In genomic region chr13:114907876-114908275, GRCm38 (mm10) we compare ENCODE assay signal across 20 mouse cellular contexts. TPM values are rescaled to one million over a fixed set of nuclear protein-coding genes. Genes with fewer than 3 reads are reported as not detected.
A peak's percentile ranks its signal among the peaks of the same experiment; 100 is the strongest.
DNase-seq lines count a peak whose midpoint lies in the region; ATAC-seq lines count a peak whose summit lies in the region.
"Had no signal": no experiment of that assay in that cellular context is flagged by ENCODE, and none has a peak within 500 bp of the region (broad histone marks: within the 10 kb centered on the region; RNA-seq: fewer than 3 reads in every experiment).

No protein-coding gene starts in this region.

- peak; percentile 54 to 76 for DNase-seq in natural killer cell, adult 2 months (ENCODE audit: low spot score in 2 of 2)
- DNase-seq in frontal cortex, postnatal 10 days (ENCODE audit: low spot score in 2 of 2) = no peak
- no peak for DNase-seq in embryo, embryonic 11 days
- DNase-seq in kidney, adult 8-10 months = no peak
- DNase-seq: adrenal gland, adult 2 months; adrenal gland, adult 8-10 months; adrenal gland, postnatal 10 days; adrenal gland, postnatal 14 days; adrenal gland, postnatal 25 days; adrenal gland, postnatal 36 days; B cell, adult 2 months; cerebellum, adult 11 months; cerebellum, adult 11-12 months; cerebellum, adult 18-20 months had no signal

- ATAC-seq in megakaryocyte, adult 5-6 weeks (ENCODE audit: poor library complexity, severe bottlenecking) = peak; percentile 22; the same call in 1 of the 2 replicates
- 0 out of 2 replicates have a peak, but pooled peaks have one; percentile 51 for ATAC-seq in monocyte, adult 5-6 weeks (replicated peaks; ENCODE audit: insufficient number of reproducible peaks, low FRiP score, low TSS enrichment, poor library complexity, severe bottlenecking)
- ATAC-seq: activated CD4-positive, CD25-positive, alpha-beta regulatory T cell, adult 4 months; CD4-positive, CD25-positive, alpha-beta regulatory T cell, adult 4 months; Patski had no signal

RNA-seq across cellular contexts. Expression of gene Itga2, which starts 24.0 kb away (rescaled TPM):
- total RNA-seq in megakaryocyte, adult 5-6 weeks (2015) = 1.6 and 3.5 TPM in 2 replicates
- total RNA-seq in megakaryocyte, adult 5-6 weeks (2017) = 2.4 TPM in 2 replicates
- 29.4 to 103 TPM (median 30.9 TPM) in 3 replicates for total RNA-seq in monocyte, adult 5-6 weeks (2017)
- total RNA-seq: CH12.LX had no signal

Comparison
In these comparisons a context has a peak if more than half of its experiments do, and no peak if none do; other contexts are left out.
1. DNase-seq: peak in natural killer cell, adult 2 months (2 of 2); none in frontal cortex, postnatal 10 days (0 of 2), embryo, embryonic 11 days (single experiment) and kidney, adult 8-10 months (0 of 2).